Mouse (Mus musculus) forebrain, embryonic 11.5 days (tissue): ENCODE measurements around the gene Rnf10. TPM values are rescaled to one million over a fixed set of nuclear protein-coding genes. Genes with fewer than 3 reads are reported as not detected.

ENCODE experiments used
- ATAC-seq: fragments of 200-750 bp; cut with Nextera tagmentation; replicated peaks from 2 replicates; pipeline ENCODE4 v1.8.0; 2017; ENCODE audit warnings: moderate TSS enrichment; ENCODE audit not compliant: low FRiP score
- DNase-seq: peaks from one replicate; pipeline ENCODE4 v3.0.0-alpha.2; 2017; ENCODE audit warnings: low spot score
- H3K27ac ChIP-seq: fragments of 300-500 bp; sonication (generic); 2 replicates; pipeline ENCODE4 v1.5.1; 2014; ENCODE audit warnings: low read depth, low read length
- H3K27me3 ChIP-seq: fragments of 300-500 bp; sonication (generic); 2 replicates; pipeline ENCODE4 v1.6.1; 2014; ENCODE audit warnings: mild to moderate bottlenecking, low read length, mixed read lengths; ENCODE audit not compliant: control insufficient read depth, insufficient read depth
- H3K36me3 ChIP-seq: fragments of 300-500 bp; sonication (generic); 2 replicates; pipeline ENCODE4 v1.6.1; 2014; ENCODE audit warnings: mild to moderate bottlenecking, low read length, moderate library complexity, mixed read lengths; ENCODE audit not compliant: control insufficient read depth, insufficient read depth
- H3K4me1 ChIP-seq: fragments of 300-500 bp; sonication (generic); replicated peaks from 2 replicates; pipeline ENCODE4 v1.6.1; 2014; ENCODE audit warnings: low read length, mixed read lengths; ENCODE audit not compliant: control insufficient read depth, insufficient read depth
- H3K4me2 ChIP-seq: fragments of 300-500 bp; sonication (generic); 2 replicates; pipeline ENCODE4 v1.6.1; 2014; ENCODE audit warnings: low read depth, mild to moderate bottlenecking, low read length, moderate library complexity, mixed read lengths; ENCODE audit not compliant: severe bottlenecking
- H3K4me3 ChIP-seq: fragments of 300-500 bp; sonication (generic); 2 replicates; pipeline ENCODE4 v1.5.1; 2014; ENCODE audit warnings: low read depth, low read length
- H3K9ac ChIP-seq: fragments of 300-500 bp; sonication (generic); 2 replicates; pipeline ENCODE4 v1.6.1; 2014; ENCODE audit warnings: low read length
- H3K9me3 ChIP-seq: fragments of 300-500 bp; sonication (generic); 2 replicates; pipeline ENCODE4 v1.6.1; 2016; ENCODE audit warnings: low read length, mixed read lengths; ENCODE audit not compliant: control insufficient read depth
- WGBS: fragments of 180-500 bp; shearing (Covaris S2); extraction: QIAGEN DNeasy Blood & Tissue Kit; methylation state at CpG from one replicate; pipeline ENCODE4 v1.1.7; 2014; 5-methylcytosine and 5-hydroxymethylcytosine counted together
- polyA plus RNA-seq: library from polyadenylated mRNA; unstranded; fragments of >200 nt; fragmentation: Nextera tagmentation; extraction: Ambion mirVana; gene quantifications from 2 replicates; pipeline ENCODE4 v1.2.1, GENCODE M21; 2014

Gene Rnf10
- polyA plus RNA-seq, 1 experiment from 2014 or later = 110 TPM

GRCm38 (mm10) chr5:115269969-115270368 is 2.7 kb downstream of the Rnf10 start:
- 96% methylated on average over 1 of the region's 1 CpGs for WGBS
- ATAC-seq (no peak), DNase-seq (no peak)
- Histone ChIP-seq H3K27me3 (no peaks in the 10 kb centered on the region), H3K9me3 (no peaks in the 10 kb centered on the region), H3K36me3 (no peaks in the 10 kb centered on the region; the same call in 1 of the 2 replicates), H3K9ac (0 out of 2 replicates have a peak overlapping the region, but pooled peaks have one; percentile 97), H3K27ac (no peak overlapping the region), H3K4me1 (peaks cover 8% of the 10 kb centered on the region), H3K4me2 (peak overlapping the region; percentile 83; the same call in 1 of the 2 replicates), H3K4me3 (no peak overlapping the region)

GRCm38 (mm10) chr5:115268266-115268665 is 4.4 kb downstream of the Rnf10 start:
- WGBS = 87% methylated on average over 3 of the region's 3 CpGs
- Histone ChIP-seq H3K9ac (no peak overlapping the region), H3K36me3 (no peaks in the 10 kb centered on the region; the same call in 1 of the 2 replicates)

GRCm38 (mm10) chr5:115267469-115268045 is 5.1 kb downstream of the Rnf10 start:
- DNase-seq (no peak), ATAC-seq (no peak)
- no peak overlapping the region for H3K9ac ChIP-seq
- no peak overlapping the region for H3K4me2 ChIP-seq
- peaks cover 8% of the 10 kb centered on the region for H3K4me1 ChIP-seq
- H3K27me3 ChIP-seq = no peaks in the 10 kb centered on the region
- H3K9me3 ChIP-seq = no peaks in the 10 kb centered on the region
- H3K36me3 ChIP-seq = no peaks in the 10 kb centered on the region; the same call in 1 of the 2 replicates
- WGBS = 91% methylated on average over 3 of the region's 3 CpGs
- H3K4me3 ChIP-seq = no peak overlapping the region
- H3K27ac ChIP-seq = 0 out of 2 replicates have a peak overlapping the region, but pooled peaks have one; percentile 31

More at GRCm38 (mm10) chr5:115268266-115268665, 4.4 kb downstream of the Rnf10 start:
- H3K4me3 ChIP-seq = no peak overlapping the region
- ATAC-seq (no peak), DNase-seq (no peak)
- no peak overlapping the region for H3K27ac ChIP-seq
- no peaks in the 10 kb centered on the region for H3K9me3 ChIP-seq
- 0 out of 2 replicates have a peak overlapping the region, but pooled peaks have one; percentile 2 for H3K4me2 ChIP-seq
- H3K4me1 ChIP-seq = peaks cover 8% of the 10 kb centered on the region
- no peaks in the 10 kb centered on the region for H3K27me3 ChIP-seq

GRCm38 (mm10) chr5:115266787-115267468 is 5.8 kb downstream of the Rnf10 start:
- Histone ChIP-seq H3K4me3 (no peak overlapping the region), H3K4me1 (peaks cover 8% of the 10 kb centered on the region), H3K9me3 (no peaks in the 10 kb centered on the region), H3K27me3 (no peaks in the 10 kb centered on the region), H3K9ac (no peak overlapping the region), H3K27ac (no peak overlapping the region), H3K36me3 (no peaks in the 10 kb centered on the region; the same call in 1 of the 2 replicates), H3K4me2 (no peak overlapping the region)
- no peak for ATAC-seq
- WGBS = 90% methylated on average over 8 of the region's 8 CpGs
- DNase-seq = no peak

GRCm38 (mm10) chr5:115266340-115266739 is 6.4 kb downstream of the Rnf10 start:
- Histone ChIP-seq H3K4me2 (no peak overlapping the region), H3K27ac (no peak overlapping the region), H3K27me3 (no peaks in the 10 kb centered on the region), H3K4me3 (no peak overlapping the region), H3K9me3 (no peaks in the 10 kb centered on the region), H3K9ac (no peak overlapping the region), H3K36me3 (no peaks in the 10 kb centered on the region; the same call in 1 of the 2 replicates), H3K4me1 (peaks cover 8% of the 10 kb centered on the region)
- no peak for DNase-seq
- ATAC-seq = no peak
- WGBS = 88% methylated on average over 5 of the region's 5 CpGs

GRCm38 (mm10) chr5:115262502-115263291 is 10.0 kb downstream of the Rnf10 start:
- no peak overlapping the region for H3K27ac ChIP-seq
- H3K36me3 ChIP-seq = peaks cover 11% of the 10 kb centered on the region; the same call in 1 of the 2 replicates
- ATAC-seq = no peak
- no peak overlapping the region for H3K9ac ChIP-seq
- H3K4me3 ChIP-seq = no peak overlapping the region
- 91% methylated on average over 14 of the region's 14 CpGs for WGBS
- H3K4me2 ChIP-seq = no peak overlapping the region
- H3K4me1 ChIP-seq = no peaks in the 10 kb centered on the region
- H3K27me3 ChIP-seq = no peaks in the 10 kb centered on the region
- H3K9me3 ChIP-seq = no peaks in the 10 kb centered on the region
- DNase-seq = no peak

GRCm38 (mm10) chr5:115261880-115262279 is 10.8 kb downstream of the Rnf10 start:
- Histone ChIP-seq H3K4me3 (no peak overlapping the region), H3K36me3 (peaks cover 17% of the 10 kb centered on the region; the same call in 1 of the 2 replicates), H3K27me3 (no peaks in the 10 kb centered on the region), H3K4me2 (no peak overlapping the region), H3K27ac (no peak overlapping the region), H3K9me3 (no peaks in the 10 kb centered on the region), H3K9ac (no peak overlapping the region), H3K4me1 (no peaks in the 10 kb centered on the region)
- ATAC-seq (no peak), DNase-seq (no peak)
- WGBS = 87% methylated on average over 1 of the region's 1 CpGs

GRCm38 (mm10) chr5:115261141-115261540 is 11.6 kb downstream of the Rnf10 start:
- Histone ChIP-seq H3K4me1 (no peaks in the 10 kb centered on the region), H3K9me3 (no peaks in the 10 kb centered on the region), H3K27ac (no peak overlapping the region), H3K9ac (no peak overlapping the region), H3K27me3 (no peaks in the 10 kb centered on the region), H3K36me3 (peaks cover 20% of the 10 kb centered on the region; the same call in 1 of the 2 replicates), H3K4me2 (no peak overlapping the region), H3K4me3 (no peak overlapping the region)
- 92% methylated on average over 8 of the region's 8 CpGs for WGBS
- no peak for ATAC-seq
- DNase-seq = no peak
